Mouse (Mus musculus) left cerebral cortex, postnatal 4 days (tissue): ENCODE data around the gene Tle2. TPM values are rescaled to one million over a fixed set of nuclear protein-coding genes. Genes with fewer than 3 reads are reported as not detected.

Experiments used
- DNase-seq: peaks from one replicate; pipeline ENCODE4 v3.0.0-alpha.2; 2022
- intact Hi-C: fragments of 180-260 bp; cut with DNase I; formaldehyde crosslinking; loops from one replicate; pipeline ENCODE4 v1.15.1; 2025
- total RNA-seq, 2 experiments: library from RNA; stranded (reverse); gene quantifications; 2 replicates each; pipeline ENCODE4 v1.2.3; 2021

The Tle2 gene
- total RNA-seq, 2 experiments from 2014 or later, result 34.0 to 44.5 TPM

DNA sequence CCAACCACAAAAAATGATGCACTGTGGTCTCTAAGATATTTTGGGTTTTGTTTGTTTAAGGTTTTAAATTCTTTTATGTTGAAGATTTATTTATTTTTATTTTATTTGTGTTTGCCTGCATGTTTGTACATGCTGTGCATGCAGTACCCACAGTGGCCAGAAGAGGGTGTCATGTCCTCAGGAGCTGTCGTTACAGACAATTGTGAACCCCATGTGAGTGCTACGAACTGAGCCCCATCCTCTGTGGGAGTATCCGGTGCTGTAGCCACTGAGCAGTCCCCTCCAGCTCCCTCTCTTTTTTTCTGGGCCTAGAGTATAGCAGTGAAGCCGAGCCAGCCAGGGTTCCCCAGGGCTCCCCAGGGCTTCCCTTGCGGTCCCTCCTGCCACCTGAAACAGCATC lies 21.1 kb upstream of the Tle2 start:
- intact Hi-C loops, result loop anchor here (10.0 kb wide), 1 partner anchor 1818 kb away; no protein-coding TSS in a partner anchor
- DNase-seq, result no peak

DNA sequence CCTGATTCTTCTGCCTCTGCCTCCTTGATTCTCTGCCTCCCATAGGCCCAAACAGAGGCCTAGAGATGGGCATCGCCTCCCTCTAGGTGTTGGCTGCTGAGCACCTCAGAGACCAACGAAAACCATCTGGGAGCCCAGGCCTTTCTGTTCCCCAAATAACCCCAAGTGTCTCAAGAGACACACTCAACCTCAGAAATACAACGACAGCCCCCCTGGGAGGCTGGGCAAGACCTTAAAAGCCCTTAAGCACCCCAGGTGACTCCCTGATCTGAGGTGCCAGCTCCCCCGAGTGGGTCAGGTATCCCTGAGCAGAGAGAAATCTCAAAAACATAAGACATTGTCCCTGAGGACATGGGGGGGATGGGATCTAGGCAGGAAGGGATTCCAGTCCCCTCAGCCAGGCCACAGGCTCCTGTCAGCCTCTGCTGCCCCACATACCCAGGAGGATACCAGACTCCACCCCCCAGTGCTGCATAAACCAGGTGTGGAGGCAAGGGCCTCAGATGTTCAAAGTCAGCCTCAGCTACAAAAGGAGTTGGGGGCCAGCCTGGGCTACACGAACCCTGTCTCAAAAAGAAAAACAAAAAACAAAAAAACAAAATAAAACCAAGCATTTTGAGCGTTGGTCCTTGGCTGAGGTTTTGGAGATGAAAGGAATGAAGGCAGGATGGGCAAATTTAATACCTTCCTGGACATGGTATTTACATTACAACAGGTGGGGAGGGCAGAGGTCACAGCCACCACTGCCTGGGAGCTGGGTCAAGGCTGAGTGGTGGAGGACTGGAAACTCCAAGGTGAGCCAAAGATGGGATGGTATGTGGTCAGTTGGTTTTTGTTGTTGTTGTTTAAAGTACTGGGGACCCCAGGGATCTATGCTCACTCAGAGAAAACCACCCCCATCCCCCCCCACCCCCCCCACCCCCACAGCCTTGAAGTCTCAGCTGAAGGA lies 20.3 kb upstream of the Tle2 start:
- intact Hi-C loops, result loop anchor here (10.0 kb wide), 1 partner anchor 1819 kb away; no protein-coding TSS in a partner anchor
- DNase-seq, result no peak

DNA sequence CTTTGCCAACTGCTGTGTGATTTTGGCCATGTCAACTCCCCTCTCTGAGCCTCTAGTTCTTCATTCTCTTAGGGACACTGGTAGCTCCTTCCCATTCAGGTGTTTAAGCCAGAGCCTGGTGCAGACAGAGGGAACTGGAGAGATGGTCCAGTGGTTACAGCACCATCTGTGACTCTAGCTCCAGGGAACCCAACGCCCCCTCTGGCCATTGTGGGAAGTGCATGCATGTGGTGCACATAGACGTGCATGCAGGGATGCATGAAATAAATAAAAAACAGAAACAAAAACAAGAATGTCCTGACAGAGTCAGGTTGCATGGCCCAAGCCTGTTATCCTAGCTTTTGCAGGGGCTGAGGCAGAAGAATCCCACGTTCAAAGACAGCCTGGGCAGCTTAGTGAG lies 18.1 kb upstream of the Tle2 start:
- intact Hi-C loops, result loop anchor here (10.0 kb wide), 1 partner anchor 1821 kb away; no protein-coding TSS in a partner anchor
- DNase-seq, result no peak

DNA sequence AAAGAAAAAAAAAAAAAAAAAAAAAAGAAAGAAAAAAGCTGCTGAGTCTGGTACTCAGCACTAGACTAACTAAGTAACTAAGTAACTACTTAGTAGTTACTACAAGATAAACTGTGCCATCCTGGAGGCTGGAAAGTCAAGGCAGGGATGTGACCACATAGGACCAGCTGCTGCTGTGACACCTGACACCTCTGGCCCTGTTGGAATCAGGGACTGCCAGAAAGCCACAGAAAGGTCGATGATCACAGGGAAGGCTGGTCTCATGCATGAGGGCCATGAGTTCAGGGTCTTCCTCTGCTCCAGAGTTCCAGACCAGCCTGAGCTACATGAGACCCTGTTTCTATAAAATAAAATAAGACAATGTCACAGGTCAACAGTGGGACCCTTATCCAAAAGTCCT lies 16.9 kb upstream of the Tle2 start:
- no peak for DNase-seq
- intact Hi-C loops, result loop anchor here (10.0 kb wide), 1 partner anchor 1823 kb away; no protein-coding TSS in a partner anchor

DNA sequence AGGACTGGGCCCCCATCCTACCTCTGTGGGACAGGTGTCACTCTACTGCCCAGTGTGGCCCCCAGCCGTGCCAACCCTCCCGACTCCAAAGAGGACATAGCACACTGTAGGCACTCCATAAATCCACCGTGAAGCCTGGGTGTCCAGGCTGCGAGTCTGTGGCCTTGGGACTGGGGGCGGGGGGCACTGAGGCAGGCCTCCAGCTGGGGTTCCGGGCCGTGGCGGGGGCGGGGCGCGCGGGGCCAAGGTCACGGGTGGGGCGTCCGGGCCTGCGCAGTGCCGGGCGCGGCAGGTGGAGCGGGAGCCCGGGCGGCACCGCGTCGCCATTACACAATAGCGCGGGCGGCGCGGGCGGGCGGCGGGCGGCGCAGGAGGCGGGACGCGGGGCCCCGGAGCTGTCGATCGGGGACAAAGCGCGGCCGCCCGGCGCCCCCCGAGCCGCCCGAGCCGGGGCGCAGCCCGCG lies 15.2 kb upstream of the Tle2 start, which contains the start of gene Aes:
Gene Aes (plus strand): TSS at position 326 of the 464 bp plus-strand sequence.
- peak; percentile 66 for DNase-seq
- intact Hi-C loops, result loop anchor here (10.0 kb wide), 1 partner anchor 1824 kb away; no protein-coding TSS in a partner anchor

DNA sequence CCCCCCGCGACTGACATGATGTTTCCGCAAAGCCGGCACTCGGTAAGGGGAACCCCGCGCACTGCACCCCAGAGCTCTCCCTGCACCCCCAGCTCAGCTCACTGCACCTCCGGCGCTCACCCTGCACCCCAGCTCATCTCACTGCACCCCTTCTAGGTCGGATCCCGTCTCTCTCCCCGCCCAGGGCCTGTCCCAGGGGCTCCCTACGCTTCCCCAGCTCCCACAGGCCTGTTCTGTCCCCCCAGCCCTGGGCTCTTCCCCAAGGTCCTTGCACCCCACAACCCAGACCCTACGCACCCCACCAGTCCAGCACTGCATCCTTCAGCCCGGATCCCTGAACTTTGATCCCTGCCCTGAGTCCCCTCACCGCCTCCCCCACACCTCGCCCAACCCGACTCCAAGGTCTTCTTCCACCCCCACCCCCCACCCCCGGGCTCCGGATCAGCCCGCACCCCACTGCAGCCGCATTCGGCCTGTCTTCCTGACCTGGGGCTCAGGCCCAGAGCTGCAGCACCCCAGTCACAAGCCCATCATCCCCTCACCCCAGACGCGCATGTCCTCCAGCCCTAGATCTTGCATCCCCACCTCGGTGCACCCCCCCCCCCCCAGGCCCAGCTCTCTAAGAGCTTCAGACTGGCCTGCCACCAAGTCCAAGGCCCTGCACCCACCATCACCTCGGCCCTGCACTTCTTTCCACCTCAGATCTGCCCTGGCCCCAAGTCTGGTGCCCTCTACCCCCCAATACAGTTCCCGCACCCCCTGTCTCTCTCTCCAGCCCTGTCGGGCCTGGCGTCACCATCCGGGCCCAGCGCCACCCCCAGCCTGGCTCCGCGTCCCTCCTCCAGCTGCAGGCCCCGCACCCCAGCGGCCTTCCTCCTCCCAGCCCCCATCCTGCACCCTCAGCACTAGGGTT lies 14.5 kb upstream of the Tle2 start:
- peak; percentile 69 for DNase-seq
- intact Hi-C loops, result loop anchor here (10.0 kb wide), 1 partner anchor 1825 kb away; no protein-coding TSS in a partner anchor

DNA sequence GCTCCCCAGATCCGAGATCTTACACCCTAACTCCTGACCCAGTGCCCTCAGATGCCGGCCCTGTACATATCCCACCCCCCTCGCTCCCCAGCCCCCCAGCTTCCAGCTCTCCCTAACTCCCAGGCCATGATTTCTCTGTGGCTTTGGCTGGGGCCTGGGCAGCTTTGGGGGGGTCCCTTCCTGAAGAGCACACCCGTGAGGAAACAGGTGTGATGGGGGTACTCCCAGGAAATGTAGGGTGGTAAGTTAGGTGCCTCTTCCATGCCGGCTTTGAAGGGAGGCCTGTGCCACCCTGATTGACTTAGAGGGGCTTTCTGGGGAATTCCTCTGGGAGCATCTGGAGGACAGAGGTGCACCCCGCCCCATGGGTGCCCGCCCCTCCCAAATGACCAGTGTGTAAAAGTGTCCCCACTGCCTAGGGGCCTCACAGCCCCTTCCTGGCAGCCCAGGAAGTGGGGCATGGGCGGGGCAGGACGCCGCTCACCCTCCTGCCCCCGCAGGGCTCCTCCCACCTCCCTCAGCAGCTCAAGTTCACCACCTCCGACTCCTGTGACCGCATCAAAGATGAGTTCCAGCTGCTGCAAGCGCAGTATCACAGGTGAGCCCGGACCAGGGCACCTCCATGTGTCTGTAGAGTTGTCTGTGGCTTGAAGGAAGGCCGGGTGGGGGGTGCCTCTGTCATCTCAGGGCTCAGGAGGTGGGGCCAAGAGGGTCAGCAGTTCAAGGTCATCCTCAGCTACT lies 13.5 kb upstream of the Tle2 start:
- no peak for DNase-seq
- intact Hi-C loops, result no loop called here

DNA sequence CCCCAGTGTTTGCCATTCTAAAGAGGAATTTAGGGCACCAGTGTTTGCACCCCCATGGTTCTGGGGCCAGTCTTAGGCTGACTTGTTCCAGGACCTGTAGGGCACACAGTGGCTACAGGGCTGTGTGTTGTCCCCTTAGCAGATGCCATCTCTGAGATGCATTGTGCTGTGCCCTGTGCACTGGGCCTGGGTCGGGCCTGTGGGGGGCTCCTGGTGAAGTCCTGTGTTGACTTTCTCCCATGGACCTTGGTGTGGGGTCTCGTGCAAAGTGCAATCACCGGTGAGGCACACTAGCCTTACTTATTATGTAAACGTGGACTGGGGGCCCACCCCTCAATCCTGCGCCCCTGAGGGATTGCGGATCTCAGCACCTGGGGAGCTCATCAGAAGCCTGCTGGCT lies 11.9 kb upstream of the Tle2 start:
- no peak for DNase-seq
- intact Hi-C loops, result no loop called here

DNA sequence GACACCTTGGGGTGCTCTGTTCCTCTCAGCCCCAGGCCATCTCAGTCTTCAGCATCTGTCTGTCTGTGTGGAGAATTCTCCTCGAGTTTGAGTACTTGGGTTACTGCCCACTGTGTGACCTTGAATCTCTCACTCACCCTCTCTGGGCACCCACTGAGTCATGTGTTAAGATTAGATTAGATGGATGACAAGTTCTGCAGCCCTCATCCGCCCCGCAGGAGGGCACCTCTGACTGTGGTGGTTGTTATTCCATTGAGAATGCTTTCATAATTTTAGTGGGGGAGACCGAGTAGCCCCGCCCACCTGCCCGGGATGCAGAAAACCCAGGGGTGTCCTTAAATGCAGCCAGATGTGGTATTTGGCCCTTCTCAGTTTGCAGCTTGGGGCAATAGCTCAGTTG lies 10.9 kb upstream of the Tle2 start:
- DNase-seq, result no peak
- intact Hi-C loops, result no loop called here

DNA sequence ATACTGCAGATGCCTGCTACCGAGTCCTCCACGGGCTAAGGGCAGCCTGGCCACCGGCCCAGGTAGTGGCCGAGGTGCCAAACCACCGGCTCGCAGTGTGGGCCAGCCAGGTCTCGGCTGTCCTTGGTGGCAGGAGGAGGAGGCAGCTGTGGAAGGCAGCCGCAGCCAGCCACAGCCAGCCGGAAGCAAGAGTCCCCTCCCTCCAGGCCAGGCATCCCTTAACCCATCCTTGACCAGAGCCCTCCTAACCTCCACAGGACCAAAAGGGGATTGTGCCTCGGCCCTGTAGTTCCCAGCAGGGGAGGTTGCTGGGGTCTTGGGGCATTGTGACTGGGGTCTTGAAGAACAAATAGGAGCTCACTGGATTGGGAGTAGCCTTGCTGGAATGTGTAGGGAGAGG lies 10.1 kb upstream of the Tle2 start:
- intact Hi-C loops, result no loop called here
- peak; percentile 73 for DNase-seq

DNA sequence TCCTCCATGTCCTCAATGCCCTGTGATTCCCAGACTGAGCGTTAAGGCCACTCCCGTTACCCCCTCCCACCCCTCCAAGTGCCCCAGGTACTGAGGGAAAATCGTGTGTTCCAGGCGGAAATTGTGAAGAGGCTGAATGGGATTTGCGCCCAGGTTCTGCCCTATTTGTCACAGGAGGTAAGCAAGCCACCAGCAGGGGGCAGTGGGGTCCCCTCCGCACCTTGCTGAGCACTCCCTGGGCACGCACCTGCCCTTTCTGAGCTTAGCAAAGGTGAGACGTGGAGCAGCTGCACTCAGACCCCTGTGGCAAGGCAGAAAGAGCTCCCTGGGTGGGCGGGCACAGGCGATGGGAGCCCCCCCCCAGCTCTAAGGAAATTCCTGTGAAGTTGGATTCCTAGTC lies 9.6 kb upstream of the Tle2 start:
- intact Hi-C loops, result no loop called here
- peak; percentile 57 for DNase-seq

DNA sequence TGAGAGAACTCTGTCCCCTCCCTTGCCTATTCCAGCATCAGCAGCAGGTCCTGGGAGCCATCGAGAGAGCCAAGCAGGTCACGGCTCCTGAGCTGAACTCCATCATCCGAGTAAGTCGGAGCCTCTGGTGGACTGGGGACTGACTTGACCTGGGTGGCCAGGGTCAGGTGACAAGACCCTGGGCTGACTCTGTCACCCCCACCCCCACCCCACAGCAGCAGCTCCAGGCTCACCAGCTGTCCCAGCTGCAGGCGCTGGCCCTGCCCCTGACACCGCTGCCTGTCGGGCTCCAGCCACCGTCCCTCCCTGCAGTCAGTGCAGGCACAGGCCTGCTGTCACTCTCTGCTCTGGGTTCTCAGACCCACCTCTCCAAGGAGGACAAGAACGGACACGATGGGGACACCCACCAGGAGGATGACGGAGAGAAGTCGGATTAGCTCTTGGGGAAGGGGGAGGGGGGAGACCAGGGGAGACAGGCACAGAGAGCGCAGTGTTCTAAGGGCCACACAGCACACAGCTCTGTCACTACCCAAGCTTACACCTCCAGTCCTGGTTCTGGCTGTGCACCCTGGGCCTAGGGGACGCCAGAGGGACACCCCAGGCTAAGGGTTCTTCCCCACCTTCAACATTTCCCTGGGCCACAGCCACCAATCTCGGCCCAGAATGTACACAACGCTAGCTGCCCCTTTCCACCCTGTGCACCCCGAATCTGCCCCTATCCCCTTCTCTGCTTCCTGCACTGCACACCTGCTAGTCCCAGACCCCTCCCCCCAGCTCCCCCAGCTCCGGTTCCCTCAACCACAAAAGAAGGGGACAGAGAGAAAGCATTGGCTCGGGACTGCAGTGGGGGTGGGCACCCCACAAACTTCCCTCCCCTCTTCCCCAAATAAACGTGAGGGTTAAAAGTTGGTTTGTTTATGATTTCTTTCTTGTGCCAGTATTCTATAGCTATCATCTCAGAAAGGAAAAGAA lies 8.8 kb upstream of the Tle2 start:
- intact Hi-C loops, result no loop called here
- no peak for DNase-seq

DNA sequence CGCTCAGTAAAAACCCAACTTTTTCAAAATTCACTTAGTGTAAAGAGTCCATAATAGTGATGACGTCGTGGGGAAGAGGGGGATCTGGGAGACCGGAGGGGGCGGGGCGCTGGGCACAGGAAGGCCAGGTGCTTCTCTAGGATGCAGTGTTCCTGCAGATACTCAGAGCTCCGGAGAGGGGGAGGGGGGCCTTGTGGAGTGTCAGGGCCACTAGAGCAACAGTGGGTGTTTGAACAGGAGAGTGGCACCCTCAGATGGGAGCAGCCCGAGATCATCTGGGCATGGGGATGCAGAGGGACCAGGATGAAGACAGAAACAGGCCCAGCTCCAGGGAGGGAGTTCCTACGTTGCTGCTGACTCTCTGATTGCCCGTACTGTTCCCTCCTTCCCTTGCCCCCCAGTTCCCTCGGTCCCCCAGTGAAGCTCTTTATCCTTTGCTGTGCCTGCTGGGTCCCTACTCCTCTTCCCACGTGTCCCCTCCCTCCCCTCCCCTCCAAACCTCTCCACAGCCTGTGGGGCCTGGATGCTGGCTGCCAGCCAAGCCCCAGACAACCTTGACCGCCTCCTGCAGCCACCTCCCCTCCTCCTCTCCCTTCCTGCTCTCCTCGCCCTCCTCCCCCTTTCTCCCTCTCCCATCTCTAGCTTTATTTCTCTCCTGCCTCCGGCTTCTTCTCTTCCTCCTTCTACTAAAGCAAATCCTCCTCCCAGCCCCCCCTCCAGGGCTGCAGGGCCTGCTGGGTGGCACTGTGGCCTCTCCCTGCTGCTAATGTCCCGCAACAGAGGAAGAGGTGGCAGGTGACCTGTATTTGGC lies 5.8 kb upstream of the Tle2 start:
- DNase-seq, result peak; percentile 81
- intact Hi-C loops, result no loop called here

DNA sequence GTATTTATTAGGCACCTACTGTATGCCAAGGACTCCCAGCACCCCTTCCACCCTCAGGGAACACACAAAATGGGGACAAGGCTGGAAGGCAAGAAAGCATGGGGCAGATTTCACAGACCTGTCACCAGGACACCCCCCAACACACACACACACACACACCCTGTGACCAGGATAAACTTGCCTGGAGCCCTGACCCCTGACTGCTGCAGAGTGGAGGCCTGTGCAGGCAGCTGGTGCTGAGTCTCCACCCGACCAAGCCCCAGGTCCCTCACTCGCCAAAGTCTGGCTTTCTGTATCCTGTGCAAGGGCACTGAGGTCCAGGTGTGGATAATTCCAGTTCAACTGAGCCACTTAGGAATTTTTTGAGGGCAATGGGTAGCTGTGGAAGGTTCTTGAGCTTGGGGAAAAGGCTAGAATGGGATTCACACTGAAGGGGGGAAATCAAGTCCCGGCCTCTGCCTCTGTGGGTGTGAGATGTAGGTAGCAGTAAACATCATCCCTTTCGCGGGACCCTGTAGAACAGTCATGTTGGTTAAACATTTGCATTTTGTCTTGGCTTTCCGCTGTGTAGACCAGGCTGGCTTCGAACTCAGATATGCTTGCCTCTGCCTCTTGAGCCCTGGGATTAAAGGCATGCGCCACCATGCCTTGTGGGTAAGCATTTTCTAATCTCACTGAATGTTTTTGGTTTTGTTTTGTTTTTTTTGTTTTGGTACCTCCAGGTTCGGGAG lies 4.7 kb upstream of the Tle2 start:
- intact Hi-C loops, result no loop called here
- no peak for DNase-seq

DNA sequence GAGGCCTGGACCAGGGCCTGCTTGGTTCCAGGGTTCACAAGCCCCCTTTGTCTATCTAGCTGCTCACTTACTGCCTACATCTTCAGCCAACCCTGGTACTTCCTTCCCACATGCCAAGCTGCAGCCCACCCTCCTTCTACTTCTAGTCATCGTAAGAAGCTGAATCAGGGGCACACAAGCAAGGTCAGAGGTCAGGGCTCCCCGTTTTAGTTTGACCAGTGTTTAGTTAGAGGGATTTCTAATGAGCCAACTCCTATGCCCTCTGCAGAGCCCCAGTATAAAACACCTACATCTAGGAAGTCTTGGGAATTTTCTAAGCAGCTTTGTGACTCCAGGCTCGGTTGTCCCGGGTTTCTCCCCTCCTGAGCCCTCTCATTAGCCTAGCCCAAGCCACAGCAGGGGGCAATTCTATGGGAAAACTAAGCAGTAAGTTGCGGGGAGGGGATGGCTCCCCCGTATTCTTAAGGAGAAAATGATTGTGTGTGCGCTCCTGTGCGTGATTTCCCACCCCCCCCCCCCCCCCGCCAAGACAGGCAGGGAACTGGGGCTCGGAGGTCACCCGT lies 4.0 kb upstream of the Tle2 start:
- intact Hi-C loops, result no loop called here
- DNase-seq, result no peak

DNA sequence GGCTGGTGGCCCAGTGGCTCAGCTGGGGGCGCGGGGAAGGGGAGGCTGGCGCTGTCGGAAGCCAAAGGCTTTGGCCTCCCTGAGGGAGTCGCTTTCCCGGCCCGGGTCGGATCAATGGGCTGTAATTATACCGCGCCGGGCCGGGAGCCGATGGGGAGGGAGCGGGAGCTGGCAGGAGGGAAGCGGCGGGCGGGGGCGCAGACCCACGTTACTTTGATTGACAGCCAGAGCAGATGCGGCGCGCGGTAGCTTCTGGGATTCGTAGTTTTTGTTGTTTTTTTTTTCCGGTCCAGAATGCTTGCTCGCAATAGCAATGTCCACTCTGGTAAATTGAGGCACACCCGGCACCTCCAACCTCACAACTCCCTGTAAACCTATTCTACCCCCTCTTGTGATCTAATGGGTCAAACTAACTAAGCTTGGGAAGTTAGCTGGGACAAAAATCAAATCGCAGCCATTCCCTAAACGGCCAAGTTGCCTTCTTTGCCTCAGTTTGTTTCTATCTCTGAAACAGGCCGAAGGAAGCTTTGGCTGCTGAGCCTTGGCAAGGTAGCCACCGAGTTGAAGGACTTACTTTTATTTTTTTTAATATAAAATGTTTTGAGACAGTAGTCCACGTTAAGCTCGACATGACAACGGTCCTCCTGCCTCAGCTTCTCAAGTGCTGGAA lies 3.4 kb upstream of the Tle2 start:
- intact Hi-C loops, result no loop called here
- DNase-seq, result peak; percentile 98

DNA sequence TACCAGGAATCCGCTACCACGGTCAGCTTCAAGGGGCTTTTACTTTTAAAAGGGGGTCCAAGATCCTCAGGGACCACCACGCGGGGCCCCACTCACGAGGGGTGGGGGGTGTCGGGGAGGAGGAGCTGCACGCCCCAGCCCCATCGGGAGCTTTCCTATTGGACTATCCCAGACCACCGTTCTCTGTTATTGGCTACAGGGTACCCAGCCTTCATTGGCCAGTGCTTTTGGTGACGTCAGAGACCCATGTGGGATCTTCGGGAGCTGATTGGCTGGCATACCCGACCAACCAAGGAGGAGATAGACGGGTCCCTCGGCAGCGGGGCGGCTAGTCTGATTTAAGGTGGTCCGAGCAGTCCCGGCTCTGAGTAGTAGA lies 2.9 kb upstream of the Tle2 start:
- intact Hi-C loops, result no loop called here

More for the DNA sequence above, 2.9 kb upstream of the Tle2 start:
- DNase-seq, result peak; percentile 99
